Mouse (Mus musculus) midbrain, embryonic 14.5 days (tissue): Measurements from ENCODE around the gene Baiap2l1. TPM values are rescaled to one million over a fixed set of nuclear protein-coding genes. Genes with fewer than 3 reads are reported as not detected.

Source experiments
- polyA plus RNA-seq: library from polyadenylated mRNA; unstranded; fragments of >200 nt; fragmentation: Nextera tagmentation; extraction: Ambion mirVana; gene quantifications from 2 replicates; pipeline ENCODE4 v1.2.1, GENCODE M21; 2014

Baiap2l1 gene
- polyA plus RNA-seq, 1 experiment from 2014 or later: 1.1 TPM

Other genes with a start within 250 kb of the Baiap2l1 start
- gene Bhlha15, start 167.8 kb downstream of the Baiap2l1 start, polyA plus RNA-seq: 0.08 TPM in 1 of 2 replicates, not detected in the other
- 35.3 and 36.8 TPM in 2 replicates for gene Tecpr1, start 134.5 kb downstream of the Baiap2l1 start, polyA plus RNA-seq
- gene Bri3, start 113.7 kb downstream of the Baiap2l1 start, polyA plus RNA-seq: 125 and 144 TPM in 2 replicates
- 5.4 and 5.7 TPM in 2 replicates for gene Nptx2, start 187.8 kb upstream of the Baiap2l1 start, polyA plus RNA-seq